ENCODE assay signal across 10 mouse cellular contexts in genomic region chr3:121891338-121891737, GRCm38 (mm10).
DNase-seq lines count a peak whose midpoint lies in the region; ATAC-seq and TF ChIP-seq lines count a peak whose summit lies in the region.
"Had no signal": no experiment of that assay in that cellular context is flagged by ENCODE, and none has a peak within 500 bp of the region (broad histone marks: within the 10 kb centered on the region; RNA-seq: fewer than 3 reads in every experiment).

No protein-coding gene starts in this region.

- peak overlapping the region; percentile 71 to 81 for H3K27ac ChIP-seq in heart, embryonic 14.5 days (replicated peaks in 1 of 2; ENCODE audit: control insufficient read depth in 1 of 2, insufficient read depth in 1 of 2, low read depth in 2 of 2, low read length in 2 of 2)
- H3K27ac ChIP-seq in liver, embryonic 14.5 days, result no peak overlapping the region
- H3K27ac ChIP-seq: embryonic facial prominence, embryonic 15.5 days had no signal

- no peaks in the 10 kb centered on the region for H3K27me3 ChIP-seq in heart, embryonic 14.5 days (ENCODE audit: control insufficient read depth, insufficient read depth, low read length)
- no peaks in the 10 kb centered on the region for H3K27me3 ChIP-seq in liver, embryonic 14.5 days (ENCODE audit: control insufficient read depth, insufficient read depth, low read length)

- peak; percentile 96 for DNase-seq in heart, adult 11 months
- no peak for DNase-seq in heart, postnatal 4 days
- peak; percentile 23 for DNase-seq in 416B (ENCODE audit: low read depth)
- DNase-seq in liver, embryonic 14.5 days (ENCODE audit: low read depth in 3 of 3, low spot score in 3 of 3), result no peak
- no peak for DNase-seq in spleen, postnatal 4 days (ENCODE audit: low spot score in 2 of 2)
- DNase-seq in cerebellum, adult 18-20 months, result no peak
- no peak for DNase-seq in adrenal gland, postnatal 36 days
- DNase-seq: thymus, postnatal 14 days had no signal

- TF ChIP-seq CTCF in liver, embryonic 14.5 days (IDR thresholded peaks at IDR 0.05; ENCODE audit: low read depth), result no peak

- peak overlapping the region; percentile 60 for H3K9ac ChIP-seq in heart, embryonic 14.5 days (ENCODE audit: low read length)
- no peak overlapping the region for H3K9ac ChIP-seq in liver, embryonic 14.5 days (replicated peaks)
- H3K9ac ChIP-seq: embryonic facial prominence, embryonic 15.5 days had no signal

- H3K9me3 ChIP-seq in heart, embryonic 14.5 days (ENCODE audit: control insufficient read depth, low read length), result peaks cover 2% of the 10 kb centered on the region; the same call in 1 of the 2 replicates
- no peaks in the 10 kb centered on the region for H3K9me3 ChIP-seq in liver, embryonic 14.5 days (ENCODE audit: control insufficient read depth, low read length)
- H3K9me3 ChIP-seq: embryonic facial prominence, embryonic 15.5 days had no signal

- H3K4me1 ChIP-seq in heart, embryonic 14.5 days (ENCODE audit: control insufficient read depth in 2 of 2, insufficient read depth in 2 of 2, low read length in 2 of 2), result peaks cover 13 to 38% of the 10 kb centered on the region in 2 experiments
- no peaks in the 10 kb centered on the region; a peak in 1 of 4 replicates for H3K4me1 ChIP-seq in liver, embryonic 14.5 days (replicated peaks; ENCODE audit: control insufficient read depth in 2 of 2, insufficient read depth in 2 of 2, low read length in 1 of 2)

- peak overlapping the region; percentile 67 for H3K4me2 ChIP-seq in heart, embryonic 14.5 days (ENCODE audit: low read length)
- H3K4me2 ChIP-seq in liver, embryonic 14.5 days (ENCODE audit: low read depth), result peak overlapping the region; percentile 8; the same call in 1 of the 2 replicates
- H3K4me2 ChIP-seq: embryonic facial prominence, embryonic 15.5 days had no signal

- ATAC-seq in heart, embryonic 14.5 days (ENCODE audit: insufficient number of reproducible peaks, insufficient read depth, low FRiP score, low read depth), result peak; percentile 54; the same call in 1 of the 2 replicates
- no peak for ATAC-seq in liver, embryonic 14.5 days (ENCODE audit: insufficient read depth)

- no peak for TF ChIP-seq EP300 in liver, embryonic 14.5 days (IDR thresholded peaks at IDR 0.05; ENCODE audit: low read depth)

- peak overlapping the region; percentile 25 to 27 for H3K4me3 ChIP-seq in heart, embryonic 14.5 days (ENCODE audit: control insufficient read depth in 1 of 2, insufficient read depth in 1 of 2, low read depth in 1 of 2, low read length in 2 of 2)
- H3K4me3 ChIP-seq in liver, embryonic 14.5 days (ENCODE audit: insufficient read depth in 1 of 2, low read depth in 2 of 2, low read length in 2 of 2), result no peak overlapping the region
- H3K4me3 ChIP-seq: embryonic facial prominence, embryonic 15.5 days had no signal

- H3K36me3 ChIP-seq in heart, embryonic 14.5 days (ENCODE audit: control insufficient read depth, insufficient read depth, low read length), result no peaks in the 10 kb centered on the region
- H3K36me3 ChIP-seq in liver, embryonic 14.5 days (replicated peaks; ENCODE audit: control insufficient read depth, insufficient read depth, low read depth), result no peaks in the 10 kb centered on the region
- H3K36me3 ChIP-seq: embryonic facial prominence, embryonic 15.5 days had no signal

- WGBS in heart, embryonic 14.5 days, result 9% methylated on average over 9 of the region's 9 CpGs
- 22% methylated on average over 9 of the region's 9 CpGs for WGBS in liver, embryonic 14.5 days (ENCODE audit: insufficient replicate concordance)

Comparison
In these comparisons a context has a peak if more than half of its experiments do, and no peak if none do; other contexts are left out.
1. DNase-seq: peak in heart, adult 11 months (single experiment) and 416B (single experiment); none in heart, postnatal 4 days (single experiment), liver, embryonic 14.5 days (0 of 3), spleen, postnatal 4 days (0 of 2), cerebellum, adult 18-20 months (0 of 2) and adrenal gland, postnatal 36 days (0 of 2).
2. H3K4me3 ChIP-seq: peak in heart, embryonic 14.5 days (2 of 2); none in liver, embryonic 14.5 days (0 of 2).